Mouse (Mus musculus): ENCODE results near the gene Sel1l2.
"Not testable (repeated sequence)": the region's sequence is repeated elsewhere in the genome, so short reads cannot be mapped to it uniquely, and the experiment has no call there.

Sel1l2 gene

GRCm38 (mm10) chr2:140203756-140204155 lies 185.8 kb downstream of the Sel1l2 start:
- no peak for DNase-seq

GRCm38 (mm10) chr2:140202573-140202972 lies 186.9 kb downstream of the Sel1l2 start:
- no peak for DNase-seq

- DNase-seq: no peak
Observed at GRCm38 (mm10) chr2:140200713-140201112, 188.8 kb downstream of the Sel1l2 start.

- not testable (repeated sequence) for DNase-seq
Observed at GRCm38 (mm10) chr2:140185685-140186210, 203.8 kb downstream of the Sel1l2 start.
